ENCODE assay signal across 2 mouse cellular contexts in the genomic region with DNA sequence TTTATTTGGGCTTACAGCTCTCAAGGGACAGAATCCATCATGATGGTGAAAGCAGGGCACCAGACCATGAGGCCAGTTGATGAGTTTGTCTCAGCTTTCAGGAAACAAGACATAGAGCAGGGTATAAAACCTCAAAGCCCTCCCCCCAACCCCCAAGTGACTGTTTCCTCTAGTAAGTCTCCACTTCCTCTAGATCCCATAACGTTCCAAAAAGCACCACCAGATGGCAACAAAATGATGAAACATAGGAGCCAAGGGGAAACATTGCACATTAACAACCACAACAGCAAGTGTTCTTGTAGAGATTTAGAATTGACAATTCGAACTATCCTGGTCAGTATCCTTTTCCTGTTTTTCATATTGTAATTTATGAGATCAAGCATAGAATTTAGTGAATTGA.
TF ChIP-seq lines count a peak whose summit lies in the region.

No protein-coding gene starts in this region.

TF ChIP-seq in CH12.LX, 34 proteins besides CTCF, POLR2A, EP300 and RAD21:
- TF ChIP-seq MYC (IDR thresholded peaks at IDR 0.05; ENCODE audit: low read depth, low read length), result 0 out of 2 replicates have a peak, but pooled peaks have one; percentile 30
- peak; percentile 34; the same call in 1 of the 2 replicates for TF ChIP-seq ZC3H11A (IDR thresholded peaks at IDR 0.05; ENCODE audit: low read depth, low read length)
- TF ChIP-seq UBTF (IDR thresholded peaks at IDR 0.05; ENCODE audit: low read depth, low read length), result no peak
- peak; percentile 42; the same call in 1 of the 2 replicates for TF ChIP-seq CHD2 (IDR thresholded peaks at IDR 0.05; ENCODE audit: low read length)
- TF ChIP-seq ELF1 (IDR thresholded peaks at IDR 0.05; ENCODE audit: low read depth, low read length), result peak; percentile 40
- 0 out of 2 replicates have a peak, but pooled peaks have one; percentile 8 for TF ChIP-seq MAZ (IDR thresholded peaks at IDR 0.05; ENCODE audit: low read depth, low read length)
- 0 out of 2 replicates have a peak, but pooled peaks have one; percentile 23 for TF ChIP-seq TBP (conservative IDR thresholded peaks at IDR 0.05; ENCODE audit: low read depth, low read length)
- peak; percentile 86 for TF ChIP-seq SMC3 (IDR thresholded peaks at IDR 0.05; ENCODE audit: low read depth, low read length)
- no peak for TF ChIP-seq KAT2A (IDR thresholded peaks at IDR 0.05; ENCODE audit: insufficient replicate concordance, low read length)

TF ChIP-seq in MEL, 35 proteins besides CTCF, POLR2A, EP300 and RAD21:
- no peak for TF ChIP-seq UBTF (IDR thresholded peaks at IDR 0.05; ENCODE audit: borderline replicate concordance, insufficient read depth, low read depth, low read length)
- no peak for TF ChIP-seq GATA1 (IDR thresholded peaks at IDR 0.05; ENCODE audit: low read depth, low read length)
- peak; percentile 74 for TF ChIP-seq SMC3 (IDR thresholded peaks at IDR 0.05; ENCODE audit: low read depth, low read length)
- peak; percentile 50; the same call in 1 of the 2 replicates for TF ChIP-seq ZC3H11A (IDR thresholded peaks at IDR 0.05; ENCODE audit: low read depth, low read length)
TF ChIP-seq in MEL: peak in this region for 2.
